Mouse (Mus musculus): ENCODE measurements around the gene Abcc4.
"Not testable (repeated sequence)": the region's sequence is repeated elsewhere in the genome, so short reads cannot be mapped to it uniquely, and the experiment has no call there.

Gene Abcc4

GRCm38 (mm10) chr14:118514280-118515031 is 191.6 kb downstream of the Abcc4 start:
- in situ Hi-C loops (cut with MboI, MseI): no loop called here

GRCm38 (mm10) chr14:118511715-118512114 is 194.3 kb downstream of the Abcc4 start:
- in situ Hi-C loops (cut with MboI, MseI): not testable (repeated sequence)

- in situ Hi-C loops (cut with MboI, MseI): no loop called here
These were observed 195.2 kb downstream of the Abcc4 start for GRCm38 (mm10) chr14:118510793-118511192.

GRCm38 (mm10) chr14:118510216-118510615 is 195.8 kb downstream of the Abcc4 start:
- in situ Hi-C loops (cut with MboI, MseI): no loop called here

GRCm38 (mm10) chr14:118507829-118508228 is 198.2 kb downstream of the Abcc4 start:
- in situ Hi-C loops (cut with MboI, MseI): no loop called here

GRCm38 (mm10) chr14:118506591-118507146 is 199.3 kb downstream of the Abcc4 start:
- in situ Hi-C loops (cut with MboI, MseI): no loop called here

- in situ Hi-C loops (cut with MboI, MseI): no loop called here
These were observed 209.3 kb downstream of the Abcc4 start for GRCm38 (mm10) chr14:118496767-118497166.

GRCm38 (mm10) chr14:118495458-118495857 is 210.6 kb downstream of the Abcc4 start:
- in situ Hi-C loops (cut with MboI, MseI): no loop called here

GRCm38 (mm10) chr14:118491708-118492107 is 214.3 kb downstream of the Abcc4 start:
- in situ Hi-C loops (cut with MboI, MseI): no loop called here

GRCm38 (mm10) chr14:118491300-118491699 is 214.7 kb downstream of the Abcc4 start:
- in situ Hi-C loops (cut with MboI, MseI): no loop called here

GRCm38 (mm10) chr14:118490525-118490924 is 215.5 kb downstream of the Abcc4 start:
- in situ Hi-C loops (cut with MboI, MseI): no loop called here

- in situ Hi-C loops (cut with MboI, MseI): no loop called here
These were observed 219.7 kb downstream of the Abcc4 start for GRCm38 (mm10) chr14:118486349-118486748.

- in situ Hi-C loops (cut with MboI, MseI): no loop called here
These were observed 220.4 kb downstream of the Abcc4 start for GRCm38 (mm10) chr14:118485646-118486045.

GRCm38 (mm10) chr14:118482320-118482719 is 223.7 kb downstream of the Abcc4 start:
- in situ Hi-C loops (cut with MboI, MseI): no loop called here

- in situ Hi-C loops (cut with MboI, MseI): no loop called here
These were observed 224.2 kb downstream of the Abcc4 start for GRCm38 (mm10) chr14:118481779-118482178.

- in situ Hi-C loops (cut with MboI, MseI): loop anchor here in 1 of 2 experiments (5.0 kb wide), 1 partner anchor 566 kb away; no protein-coding TSS in a partner anchor
These were observed 229.7 kb downstream of the Abcc4 start for GRCm38 (mm10) chr14:118476329-118476728.

- in situ Hi-C loops (cut with MboI, MseI): loop anchor here in 1 of 2 experiments (5.0 kb wide), 1 partner anchor 567 kb away; no protein-coding TSS in a partner anchor
These were observed 230.9 kb downstream of the Abcc4 start for GRCm38 (mm10) chr14:118475100-118475454.

GRCm38 (mm10) chr14:118474226-118475099 is 231.6 kb downstream of the Abcc4 start:
- in situ Hi-C loops (cut with MboI, MseI): loop anchor here in 1 of 2 experiments (5.0 kb wide), 1 partner anchor 568 kb away; no protein-coding TSS in a partner anchor

GRCm38 (mm10) chr14:118473831-118474193 is 232.2 kb downstream of the Abcc4 start:
- in situ Hi-C loops (cut with MboI, MseI): no loop called here

- in situ Hi-C loops (cut with MboI, MseI): no loop called here
These were observed 232.7 kb downstream of the Abcc4 start for GRCm38 (mm10) chr14:118473188-118473830.

- in situ Hi-C loops (cut with MboI, MseI): no loop called here
These were observed 240.7 kb downstream of the Abcc4 start for GRCm38 (mm10) chr14:118465331-118465730.

- in situ Hi-C loops (cut with MboI, MseI): no loop called here
These were observed 241.6 kb downstream of the Abcc4 start for GRCm38 (mm10) chr14:118464401-118464800.
